Mouse (Mus musculus): ENCODE measurements around the gene Zfp119b. TPM values are rescaled to one million over a fixed set of nuclear protein-coding genes. Genes with fewer than 3 reads are reported as not detected.
"Not testable (repeated sequence)": the region's sequence is repeated elsewhere in the genome, so short reads cannot be mapped to it uniquely, and the experiment has no call there.

The Zfp119b gene
- polyA plus RNA-seq, 1 experiment: 3.2 TPM

DNA sequence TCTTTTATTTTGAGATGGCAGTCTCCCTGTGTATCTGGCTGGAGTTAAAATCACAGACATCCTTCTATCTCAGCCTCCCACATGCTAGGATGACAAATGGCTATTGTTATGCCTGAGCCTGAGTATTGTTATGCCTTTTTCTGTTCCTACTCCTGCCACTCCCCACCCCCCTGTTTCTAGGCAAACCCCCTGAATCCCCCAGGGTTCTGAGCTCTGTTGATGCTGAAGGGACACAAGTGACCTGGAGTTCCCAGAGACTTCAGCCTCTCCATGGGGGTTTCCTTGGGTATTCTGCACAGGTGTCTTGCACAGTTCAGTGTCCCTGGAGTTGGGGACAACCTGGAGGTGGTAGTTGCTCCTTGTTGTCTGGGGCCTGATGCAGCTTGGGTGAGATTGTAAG, 2.7 kb upstream of the Zfp119b start:
- Histone ChIP-seq H3K4me3 (ENCODE audit: insufficient read depth, low read length) (no peak overlapping the region), H3K27ac (ENCODE audit: insufficient read depth, low read length) (no peak overlapping the region), H3K4me1 (ENCODE audit: control insufficient read depth, insufficient read depth, low read length) (no peaks in the 10 kb centered on the region)
- TF ChIP-seq CTCF (IDR thresholded peaks at IDR 0.05; ENCODE audit: extremely low read depth, insufficient read depth, low read length): no peak
- no peak for TF ChIP-seq POLR2A (IDR thresholded peaks at IDR 0.05; ENCODE audit: extremely low read depth, insufficient read depth, low read length)

DNA sequence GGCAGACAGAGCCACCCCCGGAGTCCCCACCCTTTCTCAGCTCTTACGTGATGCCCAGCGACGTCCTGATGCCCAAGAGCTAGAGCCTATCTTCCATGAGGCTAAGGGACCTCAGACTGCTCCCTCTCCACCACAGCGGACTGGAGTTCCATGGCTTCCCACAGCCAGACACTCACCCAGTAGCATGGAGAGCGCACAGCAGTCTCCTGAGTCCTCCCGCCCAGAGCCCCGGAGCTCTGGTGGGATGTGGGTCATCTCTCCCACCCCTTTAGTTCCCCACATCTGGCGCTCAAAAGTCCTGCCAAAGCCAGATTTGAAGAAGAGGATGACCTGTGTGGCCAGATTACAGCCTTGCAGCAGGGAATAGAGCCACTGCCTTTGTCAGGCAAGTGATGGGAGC, 1.3 kb upstream of the Zfp119b start:
- TF ChIP-seq CTCF (IDR thresholded peaks at IDR 0.05; ENCODE audit: extremely low read depth, insufficient read depth, low read length): no peak
- TF ChIP-seq POLR2A (IDR thresholded peaks at IDR 0.05; ENCODE audit: extremely low read depth, insufficient read depth, low read length): no peak
- H3K4me1 ChIP-seq (ENCODE audit: control insufficient read depth, insufficient read depth, low read length): no peaks in the 10 kb centered on the region
- no peak overlapping the region for H3K27ac ChIP-seq (ENCODE audit: insufficient read depth, low read length)
- no peak overlapping the region for H3K4me3 ChIP-seq (ENCODE audit: insufficient read depth, low read length)

DNA sequence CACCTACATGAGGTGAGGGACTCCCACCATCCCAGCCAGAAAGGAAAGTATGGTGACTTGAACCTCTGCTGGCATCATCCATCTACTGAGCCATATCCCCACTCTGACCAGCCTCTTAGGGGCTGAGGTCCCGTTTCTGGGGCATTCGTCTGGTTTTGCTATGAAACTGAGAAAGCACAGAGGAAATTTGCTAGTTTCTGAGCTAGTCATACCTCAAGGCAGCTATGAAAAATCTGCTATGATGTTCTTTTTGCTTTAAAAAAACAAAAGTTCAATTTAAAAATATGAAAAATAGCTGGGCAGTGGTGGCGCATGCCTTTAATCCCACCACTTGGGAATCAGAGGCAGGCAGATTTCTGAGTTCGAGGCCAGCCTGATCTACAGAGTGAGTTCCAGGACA, 653 bp downstream of the Zfp119b start:
- H3K4me3 ChIP-seq (ENCODE audit: insufficient read depth, low read length): no peak overlapping the region
- no peaks in the 10 kb centered on the region for H3K4me1 ChIP-seq (ENCODE audit: control insufficient read depth, insufficient read depth, low read length)
- no peak overlapping the region for H3K27ac ChIP-seq (ENCODE audit: insufficient read depth, low read length)
- TF ChIP-seq CTCF (IDR thresholded peaks at IDR 0.05; ENCODE audit: extremely low read depth, insufficient read depth, low read length): no peak
- no peak for TF ChIP-seq POLR2A (IDR thresholded peaks at IDR 0.05; ENCODE audit: extremely low read depth, insufficient read depth, low read length)

DNA sequence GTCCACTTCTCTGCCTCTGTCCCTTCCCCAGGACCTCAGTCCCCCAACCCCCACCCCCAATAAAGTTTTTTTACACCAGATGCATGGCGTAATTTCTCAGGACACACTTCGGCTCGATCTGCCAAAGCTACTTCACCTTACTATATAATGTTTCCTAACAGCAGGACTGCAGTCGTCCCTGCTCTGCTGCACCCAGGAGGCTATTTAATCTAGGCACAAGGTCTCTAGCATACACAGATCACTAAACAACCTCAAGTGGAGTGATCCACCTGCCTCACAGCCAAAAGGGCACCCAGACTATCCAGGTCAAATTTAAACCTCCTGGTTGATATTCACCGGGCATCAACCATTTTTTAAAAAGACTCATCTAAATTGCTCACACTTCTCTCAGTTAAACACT, 3.6 kb downstream of the Zfp119b start:
- H3K4me1 ChIP-seq (ENCODE audit: control insufficient read depth, insufficient read depth, low read length): no peaks in the 10 kb centered on the region
- H3K27ac ChIP-seq (ENCODE audit: insufficient read depth, low read length): peak overlapping the region; percentile 66; the same call in 1 of the 2 replicates
- TF ChIP-seq POLR2A (IDR thresholded peaks at IDR 0.05; ENCODE audit: extremely low read depth, insufficient read depth, low read length): no peak
- no peak for TF ChIP-seq CTCF (IDR thresholded peaks at IDR 0.05; ENCODE audit: extremely low read depth, insufficient read depth, low read length)
- H3K4me3 ChIP-seq (ENCODE audit: insufficient read depth, low read length): peak overlapping the region; percentile 62

DNA sequence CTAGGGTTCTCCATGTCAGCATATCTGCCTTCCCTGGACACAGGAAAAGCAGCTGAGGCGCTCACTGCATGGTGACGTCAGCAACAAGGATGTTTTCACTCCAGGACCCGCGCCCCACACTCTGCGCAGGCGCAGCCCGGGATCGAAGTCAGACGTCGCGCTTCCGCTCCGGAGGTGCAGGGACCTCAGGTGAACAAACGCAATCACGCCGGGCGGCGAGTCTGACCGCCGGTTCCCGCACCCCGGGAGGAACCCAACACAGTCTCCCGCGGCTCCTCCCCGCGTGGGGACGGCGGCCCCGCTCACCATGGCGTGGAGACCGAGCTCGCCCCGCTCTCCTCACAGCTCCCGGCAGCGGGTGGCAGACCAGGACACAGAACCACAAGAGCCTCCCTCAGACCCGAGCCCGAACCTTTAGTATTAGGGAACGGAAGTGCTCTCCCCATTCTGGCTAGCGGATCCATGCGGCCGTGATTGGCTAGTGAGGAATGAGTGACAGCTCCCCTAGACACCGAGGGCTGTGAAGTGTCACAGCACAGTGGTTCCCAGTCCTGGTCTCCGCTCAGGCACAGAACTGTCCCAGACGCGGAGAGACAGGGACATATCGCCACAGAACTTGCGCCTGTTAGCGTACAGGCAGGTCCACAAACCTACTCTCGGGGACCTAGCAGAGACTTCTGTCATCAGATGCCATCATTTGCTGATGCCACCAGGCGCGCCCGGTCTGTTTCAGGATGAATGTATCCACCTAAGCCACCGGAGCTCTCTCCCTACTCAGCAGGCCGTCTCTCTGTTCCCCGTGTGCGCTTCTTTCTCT, 4.2 kb downstream of the Zfp119b start:
- Histone ChIP-seq H3K4me3 (ENCODE audit: insufficient read depth, low read length) (peak overlapping the region; percentile 62), H3K27ac (ENCODE audit: insufficient read depth, low read length) (peak overlapping the region; percentile 66)
- TF ChIP-seq POLR2A (IDR thresholded peaks at IDR 0.05; ENCODE audit: extremely low read depth, insufficient read depth, low read length): peak; percentile 87
- H3K4me1 ChIP-seq (ENCODE audit: control insufficient read depth, insufficient read depth, low read length): not testable (repeated sequence)

DNA sequence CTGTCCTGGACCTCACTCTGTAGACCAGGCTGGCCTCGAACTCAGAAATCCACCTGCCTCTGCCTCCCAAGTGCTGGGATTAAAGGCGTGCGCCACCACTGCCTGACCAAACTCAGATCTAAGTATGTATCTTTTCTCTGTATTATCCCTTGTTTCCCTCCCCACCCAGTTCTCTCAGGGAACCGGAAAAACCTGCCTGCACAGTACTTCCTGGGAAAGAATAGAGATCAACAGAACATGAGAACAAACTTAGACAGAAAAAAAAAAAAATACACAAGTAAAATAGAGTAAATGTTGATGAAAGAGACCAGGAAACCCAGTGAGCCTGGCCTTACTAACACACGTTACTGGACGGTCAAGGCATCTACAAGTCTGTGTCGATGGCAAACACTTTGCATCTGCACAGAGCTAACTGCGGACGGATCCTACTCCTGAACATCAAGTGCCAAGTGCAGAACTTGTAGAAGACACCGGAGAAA, 4.9 kb downstream of the Zfp119b start:
- peak overlapping the region; percentile 66 for H3K27ac ChIP-seq (ENCODE audit: insufficient read depth, low read length)
- not testable (repeated sequence) for H3K4me1 ChIP-seq (ENCODE audit: control insufficient read depth, insufficient read depth, low read length)
- H3K4me3 ChIP-seq (ENCODE audit: insufficient read depth, low read length): peak overlapping the region; percentile 62

DNA sequence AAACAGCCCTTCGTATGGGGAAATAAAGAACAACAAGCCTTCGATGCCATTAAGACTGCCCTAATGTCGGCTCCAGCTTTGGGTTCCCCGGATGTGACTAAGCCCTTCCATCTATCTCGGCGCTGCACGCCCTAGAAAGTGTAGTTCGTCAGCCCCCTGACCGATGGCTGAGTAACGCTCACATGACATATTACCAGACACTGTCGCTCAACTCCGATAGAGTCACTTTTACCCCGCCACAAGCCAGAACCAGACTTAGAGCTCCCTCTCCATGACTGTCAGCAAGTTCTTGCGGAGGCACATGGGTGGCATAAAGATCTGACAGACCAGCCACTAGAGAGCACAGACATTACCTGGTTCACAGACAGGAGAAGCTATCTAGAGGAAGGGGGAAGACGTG, 16.1 kb downstream of the Zfp119b start:
- no peak for TF ChIP-seq POLR2A (IDR thresholded peaks at IDR 0.05; ENCODE audit: extremely low read depth, insufficient read depth, low read length)
- no peak for TF ChIP-seq CTCF (IDR thresholded peaks at IDR 0.05; ENCODE audit: extremely low read depth, insufficient read depth, low read length)
- Histone ChIP-seq H3K27ac (ENCODE audit: insufficient read depth, low read length) (no peak overlapping the region), H3K4me3 (ENCODE audit: insufficient read depth, low read length) (no peak overlapping the region), H3K4me1 (ENCODE audit: control insufficient read depth, insufficient read depth, low read length) (no peaks in the 10 kb centered on the region; the same call in 1 of the 2 replicates)

DNA sequence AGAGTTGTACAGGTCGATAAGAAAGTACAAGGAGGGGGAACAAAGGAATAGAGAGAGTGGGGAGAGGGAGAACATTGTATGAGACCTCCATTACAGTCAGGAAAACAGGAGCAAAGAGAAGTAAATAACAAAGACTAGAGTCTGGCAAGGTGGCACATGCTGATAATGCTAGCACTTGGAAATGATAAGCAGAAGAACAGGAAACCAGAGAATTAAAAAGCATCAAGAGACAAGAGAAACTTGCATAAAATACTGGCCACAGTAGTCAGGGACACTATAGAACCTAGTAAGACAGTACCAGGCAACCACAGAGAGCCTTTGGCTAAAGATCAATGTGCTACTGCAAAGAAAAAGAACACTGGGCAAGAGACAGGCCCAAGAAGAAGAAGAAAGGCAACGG, 16.7 kb downstream of the Zfp119b start:
- no peak for TF ChIP-seq CTCF (IDR thresholded peaks at IDR 0.05; ENCODE audit: extremely low read depth, insufficient read depth, low read length)
- TF ChIP-seq POLR2A (IDR thresholded peaks at IDR 0.05; ENCODE audit: extremely low read depth, insufficient read depth, low read length): no peak
- Histone ChIP-seq H3K4me3 (ENCODE audit: insufficient read depth, low read length) (peak overlapping the region; percentile 78; the same call in 1 of the 2 replicates), H3K27ac (ENCODE audit: insufficient read depth, low read length) (peak overlapping the region; percentile 74; the same call in 1 of the 2 replicates), H3K4me1 (ENCODE audit: control insufficient read depth, insufficient read depth, low read length) (no peaks in the 10 kb centered on the region; the same call in 1 of the 2 replicates)

DNA sequence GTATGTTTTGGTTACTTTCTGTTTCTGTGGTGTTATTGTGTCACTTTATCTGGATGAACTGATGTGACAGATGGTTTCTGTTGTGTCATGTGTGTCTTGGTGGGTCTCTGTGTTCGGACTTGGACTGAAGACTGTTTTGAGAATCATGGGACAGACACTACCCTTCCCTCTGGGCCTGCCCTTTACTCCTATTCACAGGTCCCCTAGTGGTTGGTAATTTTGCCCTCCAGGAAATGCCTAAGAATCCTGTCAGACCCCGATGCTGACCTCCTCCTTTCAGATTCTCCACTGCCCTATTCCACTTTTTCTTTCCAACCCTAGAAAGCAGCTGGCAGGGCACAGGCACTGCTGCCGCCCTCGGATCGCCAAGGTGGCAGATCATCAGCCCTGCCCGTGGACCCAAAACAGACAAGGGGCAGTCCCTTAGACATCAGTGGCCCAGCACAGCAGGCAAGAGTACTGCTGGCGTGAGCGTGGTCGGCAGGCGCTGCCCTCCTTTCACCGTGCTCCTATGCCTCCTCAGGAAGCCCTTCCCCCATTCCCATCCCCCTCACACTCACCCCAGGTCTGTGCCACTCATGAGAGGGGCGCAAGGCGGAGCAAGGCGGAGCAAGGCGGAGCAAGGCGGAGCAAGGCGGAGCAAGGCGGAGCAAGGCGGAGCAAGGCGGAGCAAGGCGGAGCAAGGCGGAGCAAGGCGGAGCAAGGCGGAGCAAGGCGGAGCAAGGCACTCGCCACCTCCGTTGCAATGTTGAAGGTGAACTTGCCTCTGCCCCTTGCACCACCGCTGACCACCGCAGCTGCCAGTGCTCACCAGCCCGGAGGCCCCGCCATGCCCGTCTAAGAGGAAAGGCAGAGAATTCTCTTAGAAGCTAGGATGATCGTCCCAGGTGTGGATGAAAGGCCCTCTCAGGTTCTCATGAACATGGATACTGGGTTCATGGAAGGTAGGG, 17.5 kb downstream of the Zfp119b start:
- Histone ChIP-seq H3K27ac (ENCODE audit: insufficient read depth, low read length) (peak overlapping the region; percentile 76), H3K4me3 (ENCODE audit: insufficient read depth, low read length) (peak overlapping the region; percentile 78), H3K4me1 (ENCODE audit: control insufficient read depth, insufficient read depth, low read length) (no peaks in the 10 kb centered on the region; the same call in 1 of the 2 replicates)
- TF ChIP-seq POLR2A (IDR thresholded peaks at IDR 0.05; ENCODE audit: extremely low read depth, insufficient read depth, low read length) (peak; percentile 49; the same call in 1 of the 2 replicates), CTCF (IDR thresholded peaks at IDR 0.05; ENCODE audit: extremely low read depth, insufficient read depth, low read length) (no peak)

Data from cortical plate, adult 2 months (tissue).